Mouse (Mus musculus) lung, postnatal 0 days (tissue): ENCODE results near the gene Fgr.

Experiments
- CTCF ChIP-seq: IDR thresholded peaks from 2 replicates; pipeline ENCODE4 v1.5.1; 2016; ENCODE audit warnings: antibody characterized with exemption, mild to moderate bottlenecking
- EP300 ChIP-seq: IDR thresholded peaks from 2 replicates; pipeline ENCODE4 v1.6.1; 2016; ENCODE audit warnings: antibody characterized with exemption, mild to moderate bottlenecking, control low read depth

DNA sequence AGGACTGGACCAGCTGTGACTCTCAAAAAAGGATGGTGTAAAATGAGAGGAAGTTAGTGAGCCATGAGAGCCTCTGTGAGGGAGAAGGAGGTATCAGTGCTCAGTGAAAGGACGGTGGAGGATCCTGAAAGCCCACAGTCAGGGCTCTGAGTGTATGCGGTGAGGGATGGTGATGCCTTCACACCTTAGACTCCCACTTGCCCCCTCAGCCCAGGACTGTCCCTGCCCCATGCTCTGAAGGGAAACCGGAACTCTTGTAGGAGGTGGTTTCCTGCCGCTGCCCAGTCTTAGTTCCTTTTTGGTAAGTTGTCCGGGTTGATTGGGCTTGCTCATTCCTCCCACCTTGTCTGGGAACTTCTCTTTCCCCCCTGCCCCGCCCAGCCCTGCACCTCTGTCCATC lies 2.8 kb downstream of the Fgr start:
- TF ChIP-seq CTCF (no peak), EP300 (no peak)
